Mouse (Mus musculus) mouse trophoblast stem cell (cell line): Measurements from ENCODE around the gene Surf1.

Experiments used
- in situ Hi-C, 2 experiments: fragments of 300-500 bp; cut with MseI, MboI; formaldehyde crosslinking; loops; 2 replicates in 1 of 2; 3 replicates in 1 of 2; pipeline ENCODE4 v1.15.1; 2025

The Surf1 gene

DNA sequence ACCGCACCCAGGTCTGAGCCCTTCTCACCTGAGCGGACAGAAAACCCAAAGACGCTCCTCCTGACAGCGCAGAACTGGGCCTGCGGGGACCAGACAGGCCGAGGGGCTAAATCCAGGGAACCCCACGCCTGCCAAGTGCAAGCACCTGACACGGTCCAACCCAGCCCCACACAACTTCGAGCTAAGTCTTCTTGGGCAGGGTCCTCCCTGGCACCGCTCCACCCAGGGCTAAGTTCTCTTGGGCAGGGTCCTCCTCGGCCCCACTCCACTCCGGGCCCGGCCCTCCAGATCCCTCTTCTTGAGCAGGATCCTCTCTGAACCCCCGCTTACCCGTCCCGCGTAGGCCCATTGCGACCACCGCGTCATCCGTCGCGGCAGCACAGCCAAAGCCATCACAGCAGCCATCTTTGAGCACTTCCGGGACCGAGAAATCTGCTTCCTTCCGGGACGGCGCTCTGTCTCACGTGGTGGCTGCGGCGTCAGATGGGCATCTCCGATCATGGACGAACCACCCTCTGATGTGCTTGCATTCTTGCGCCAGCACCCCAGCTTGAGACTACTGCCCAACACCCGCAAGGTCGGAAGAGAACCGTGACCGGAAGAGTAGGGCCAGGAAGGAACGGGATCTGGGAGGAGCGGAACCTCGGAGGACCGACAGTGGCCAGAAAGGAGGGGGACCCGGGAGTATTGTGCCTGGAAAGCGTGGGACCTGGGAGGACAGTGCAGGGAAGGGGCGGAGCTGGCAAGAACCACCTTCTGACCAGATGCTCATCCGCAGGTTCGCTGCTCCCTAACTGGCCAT is at the start of gene Surf1, which contains the start of gene Surf2:
Surf1 (minus strand) TSS at position 604 of the 802 bp plus-strand sequence.
Surf2 (plus strand) TSS at position 441 of the 802 bp plus-strand sequence.
- in situ Hi-C loops, result no loop called here

DNA sequence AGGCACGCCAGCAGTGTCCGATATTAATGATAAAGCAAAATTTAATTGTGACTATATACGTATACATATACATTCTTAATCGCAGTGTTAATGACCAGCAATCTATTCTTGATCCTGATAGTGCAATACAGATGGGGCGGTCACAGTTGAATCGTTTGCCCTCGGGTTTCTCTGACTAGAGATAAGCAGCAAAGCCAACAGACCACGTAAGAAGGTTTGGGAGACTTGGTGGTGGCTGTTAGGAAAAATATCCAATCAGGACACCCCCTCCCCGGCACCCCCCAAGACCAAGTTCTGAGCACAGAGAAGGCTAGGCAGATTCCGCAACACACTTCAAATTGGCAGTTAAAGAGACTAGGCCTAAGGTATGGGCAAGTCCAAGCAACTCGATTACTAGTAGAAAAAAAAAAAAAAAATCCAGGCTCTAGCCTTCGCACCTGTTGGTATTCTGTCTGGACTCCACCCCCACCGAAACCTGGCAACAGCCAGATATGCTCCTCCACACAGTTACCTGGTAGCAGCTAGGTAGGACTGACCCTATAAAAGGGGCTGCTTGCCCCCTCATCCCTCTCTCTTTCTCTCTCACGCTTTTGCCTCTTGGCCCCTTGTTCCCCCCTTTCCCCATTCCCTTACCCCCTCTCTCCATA is 48.5 kb upstream of the Surf1 start:
- in situ Hi-C loops, result no loop called here

- in situ Hi-C loops, result no loop called here
Observed at GRCm38 (mm10) chr2:26963923-26964723, 47.8 kb upstream of the Surf1 start, which contains the start of gene Rexo4. Gene Rexo4 (minus strand): TSS chr2:26964386.

DNA sequence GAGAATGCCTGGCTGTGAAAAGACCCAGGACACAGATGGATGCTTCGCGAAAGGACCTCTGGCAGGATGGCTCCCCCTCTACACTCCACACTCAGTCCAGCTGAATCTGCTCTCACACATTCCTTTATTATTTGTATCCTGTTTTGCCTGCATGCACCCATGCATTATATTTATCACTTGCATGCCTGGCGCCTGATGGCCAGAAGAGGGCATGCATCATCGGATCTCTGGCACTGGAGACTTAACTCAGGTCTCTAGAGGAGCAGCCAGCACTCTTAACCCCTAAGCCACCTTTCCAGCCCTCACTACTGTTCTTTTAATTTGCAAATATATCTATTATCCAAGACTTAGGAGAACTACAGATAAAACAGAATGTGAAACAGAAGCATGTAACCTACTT is 44.4 kb upstream of the Surf1 start:
- in situ Hi-C loops, result no loop called here

- in situ Hi-C loops, result no loop called here
Observed at GRCm38 (mm10) chr2:26957488-26957859, 41.1 kb upstream of the Surf1 start.

DNA sequence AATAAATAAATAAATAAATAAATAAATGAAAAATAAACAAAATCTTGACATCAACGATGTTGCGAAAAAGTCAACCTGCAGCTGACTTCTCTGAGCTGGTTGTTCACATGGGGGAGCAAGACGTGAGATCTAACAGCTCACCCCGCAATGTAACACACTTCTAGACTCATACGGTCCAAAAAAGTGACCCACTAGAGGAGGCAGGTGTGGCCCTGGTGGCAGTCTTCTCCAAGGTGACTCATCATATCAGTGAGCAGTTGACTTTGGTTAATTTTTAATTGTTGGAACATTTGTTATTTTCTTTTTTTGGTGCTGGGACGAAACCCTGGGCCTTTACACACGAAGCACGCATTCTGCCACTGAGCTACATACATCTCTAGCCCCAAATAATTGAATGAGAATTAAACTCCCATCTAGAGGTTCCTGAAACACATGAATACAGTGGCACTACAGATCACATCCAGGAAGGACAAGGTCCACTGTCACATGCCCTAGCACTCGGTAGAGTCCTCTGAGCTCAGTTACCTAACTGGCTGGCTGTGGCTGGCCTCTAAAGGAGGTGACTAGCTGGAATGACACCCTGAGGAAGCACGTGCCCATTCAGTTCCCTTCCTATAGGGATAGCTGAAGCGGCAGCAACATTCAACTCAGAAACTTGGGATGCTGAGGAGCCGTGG is 40.6 kb upstream of the Surf1 start:
- in situ Hi-C loops, result no loop called here

DNA sequence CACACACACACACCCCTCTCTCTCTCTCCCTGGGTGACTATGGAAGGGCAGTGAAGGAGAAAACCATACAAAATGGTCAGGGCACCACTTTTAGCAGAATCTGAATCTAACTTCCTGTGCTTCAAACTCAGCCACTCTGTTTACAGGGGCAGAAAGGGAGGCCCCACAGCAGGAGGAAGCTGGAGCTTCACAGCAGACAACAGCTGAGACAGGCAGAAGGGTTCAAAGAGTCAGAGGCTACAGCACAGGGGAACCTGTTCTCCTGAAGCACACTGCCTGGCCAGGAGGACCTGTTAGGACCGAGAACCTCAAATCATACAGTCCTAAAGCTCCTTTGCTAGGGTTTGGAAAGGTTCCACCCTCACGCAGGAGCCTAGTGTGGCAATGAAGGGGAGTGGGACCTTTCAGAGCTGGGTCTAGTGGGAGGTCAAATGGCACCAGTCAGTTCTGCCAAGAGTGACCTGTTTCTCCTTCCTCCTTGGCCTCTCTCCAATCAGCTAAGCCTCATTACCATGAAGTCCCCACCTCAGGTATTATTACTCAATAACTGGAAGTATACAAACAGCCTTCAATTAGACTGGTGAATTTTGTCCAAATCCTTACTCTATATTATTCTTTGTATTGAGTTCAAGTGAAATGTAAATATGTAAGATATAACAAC is 38.5 kb upstream of the Surf1 start:
- in situ Hi-C loops, result no loop called here

DNA sequence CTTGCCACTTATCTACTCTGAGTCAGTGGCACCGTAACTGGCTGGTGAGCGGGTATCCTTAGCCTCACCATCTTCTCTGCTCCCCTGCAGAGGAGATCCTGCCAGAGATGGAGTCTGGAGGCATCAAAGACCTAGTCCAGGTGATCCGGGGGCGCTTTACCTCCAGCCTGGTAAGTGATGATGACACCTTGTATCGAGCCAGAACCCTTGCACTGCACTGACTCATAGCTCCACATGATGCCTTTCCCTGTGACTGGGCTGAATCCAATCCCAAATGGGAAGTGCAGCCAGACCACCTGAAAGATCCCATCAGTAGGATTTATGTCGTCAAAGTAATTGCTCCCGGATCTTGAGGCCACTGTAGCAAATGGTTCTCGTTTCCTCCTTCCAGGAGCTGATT is 36.5 kb upstream of the Surf1 start:
- in situ Hi-C loops, result no loop called here

GRCm38 (mm10) chr2:26952193-26952592 is 35.9 kb upstream of the Surf1 start:
- in situ Hi-C loops, result no loop called here

DNA sequence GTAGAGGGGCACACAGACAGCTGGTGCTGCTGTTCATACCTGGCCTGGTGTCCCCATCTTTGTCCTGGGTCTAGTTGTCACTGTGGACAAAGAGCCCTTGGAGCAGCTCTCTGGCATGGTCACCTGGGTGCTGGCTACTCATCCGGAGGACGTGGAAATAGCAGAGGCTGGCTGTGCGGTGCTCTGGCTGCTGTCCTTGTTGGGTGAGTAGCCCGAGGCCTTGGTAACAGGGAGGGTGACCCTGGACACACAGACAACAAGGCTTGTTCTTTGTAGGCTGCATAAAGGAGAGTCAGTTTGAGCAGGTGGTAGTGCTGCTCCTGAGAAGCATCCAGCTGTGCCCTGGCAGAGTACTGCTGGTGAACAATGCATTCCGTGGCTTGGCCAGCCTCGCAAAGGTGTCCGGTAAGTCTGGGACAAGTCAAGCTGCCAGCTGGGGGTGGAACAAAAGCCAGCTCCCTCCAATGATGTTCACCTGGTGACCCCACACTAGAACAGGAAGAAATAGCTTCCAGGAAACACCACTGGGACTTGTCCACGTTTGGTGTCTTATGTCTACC is 35.1 kb upstream of the Surf1 start:
- in situ Hi-C loops, result no loop called here

DNA sequence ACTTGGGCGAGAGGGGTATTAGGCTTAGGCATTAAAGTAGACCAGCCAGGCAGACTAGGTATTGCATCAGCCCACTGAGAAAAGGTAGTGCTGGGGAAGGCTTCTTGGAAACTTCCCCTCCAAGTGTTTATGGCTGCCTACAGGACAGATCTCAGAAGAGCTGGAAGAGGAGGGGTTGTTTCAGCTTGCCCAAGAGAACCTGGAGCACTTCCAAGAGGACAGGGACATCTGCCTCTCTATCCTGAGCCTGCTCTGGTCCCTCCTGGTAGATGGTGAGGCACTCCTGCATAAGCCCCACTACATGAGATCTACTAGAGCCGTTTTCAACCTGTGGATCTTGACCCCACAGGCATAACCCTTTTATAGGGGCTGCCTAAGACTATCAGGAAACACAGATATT is 34.1 kb upstream of the Surf1 start:
- in situ Hi-C loops, result no loop called here

DNA sequence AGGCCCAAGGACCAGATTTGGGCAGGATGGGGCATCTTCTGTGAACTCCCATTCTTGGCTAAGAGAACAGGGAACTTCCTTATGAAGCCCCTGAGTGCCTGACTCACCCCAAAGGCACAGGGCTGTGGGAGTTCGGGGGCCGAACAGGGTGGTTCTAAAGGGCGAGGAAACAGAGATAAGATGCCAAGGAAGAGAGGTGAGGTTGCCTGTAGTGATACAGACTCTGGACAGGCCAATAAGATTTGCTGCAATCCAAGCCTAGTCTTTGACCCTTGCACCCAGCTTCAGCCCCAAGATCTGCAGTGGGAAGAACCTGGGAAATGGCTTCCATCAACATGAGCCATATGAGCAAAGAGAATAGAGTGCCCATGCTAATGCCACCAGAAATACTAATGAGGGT is 26.9 kb upstream of the Surf1 start:
- in situ Hi-C loops, result no loop called here

- in situ Hi-C loops, result no loop called here
Observed at GRCm38 (mm10) chr2:26941539-26941938, 25.2 kb upstream of the Surf1 start.

- in situ Hi-C loops, result no loop called here
Observed at GRCm38 (mm10) chr2:26936425-26936824, 20.1 kb upstream of the Surf1 start.

- in situ Hi-C loops, result no loop called here
Observed at GRCm38 (mm10) chr2:26935286-26935685, 19.0 kb upstream of the Surf1 start.

GRCm38 (mm10) chr2:26933304-26934055 is 17.1 kb upstream of the Surf1 start, which contains the start of the genes Surf4 and Stkld1:
Gene Surf4 (minus strand): TSS chr2:26933928.
Gene Stkld1 (plus strand): TSS chr2:26934047.
- in situ Hi-C loops, result no loop called here

DNA sequence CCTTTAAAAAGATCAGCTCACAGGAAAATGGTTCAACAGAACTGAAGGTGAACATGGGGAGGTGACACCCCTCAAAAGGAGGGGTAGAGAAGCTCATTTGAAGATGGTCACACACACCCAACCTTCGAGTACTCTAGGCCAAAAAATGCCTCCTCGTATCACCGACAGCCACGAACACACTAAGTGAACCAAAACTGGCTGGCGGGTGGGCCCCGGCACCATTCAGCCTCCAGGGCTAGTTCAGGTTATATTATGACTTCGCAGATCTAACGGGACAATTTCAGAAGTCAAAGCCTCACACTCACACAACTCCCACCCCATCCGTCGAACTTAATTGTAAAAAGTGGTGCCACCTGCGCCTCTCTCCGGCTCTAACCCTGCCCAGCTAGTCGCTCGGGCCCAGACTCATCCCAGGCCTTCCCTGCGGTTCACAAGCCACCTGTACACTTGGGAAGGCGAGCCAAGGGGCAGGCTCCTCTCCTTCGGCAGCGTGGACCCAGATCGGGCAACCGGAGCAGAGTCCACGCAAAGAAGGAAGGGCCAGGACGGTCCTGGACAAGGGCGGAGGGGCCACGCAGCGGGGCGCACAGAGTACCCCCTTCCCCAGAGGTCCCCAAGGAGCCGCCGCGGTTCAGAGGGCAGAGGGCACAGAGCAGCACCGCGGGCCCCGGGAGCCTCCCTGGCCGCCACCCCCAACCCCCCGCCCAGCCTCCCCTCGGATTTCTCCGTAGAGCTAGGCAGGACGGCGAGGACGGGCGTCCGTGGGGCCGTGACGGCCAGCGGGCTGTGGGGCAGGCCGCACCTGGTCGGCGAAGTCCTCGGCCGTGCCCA is 16.4 kb upstream of the Surf1 start:
- in situ Hi-C loops, result no loop called here

- in situ Hi-C loops, result no loop called here
Observed at GRCm38 (mm10) chr2:26930390-26930789, 14.1 kb upstream of the Surf1 start.
